14 mouse cellular contexts compared by ENCODE assay signal in genomic region chr15:84104626-84105025, GRCm38 (mm10). TPM values are rescaled to one million over a fixed set of nuclear protein-coding genes. Genes with fewer than 3 reads are reported as not detected.
DNase-seq lines count a peak whose midpoint lies in the region; ATAC-seq and TF ChIP-seq lines count a peak whose summit lies in the region.
"Had no signal": no experiment of that assay in that cellular context is flagged by ENCODE, and none has a peak within 500 bp of the region (broad histone marks: within the 10 kb centered on the region; RNA-seq: fewer than 3 reads in every experiment).

No protein-coding gene starts in this region.

- no peak for ATAC-seq in embryonic facial prominence, embryonic 12.5 days (ENCODE audit: insufficient number of reproducible peaks, insufficient read depth, low FRiP score, low TSS enrichment)
- ATAC-seq in hindbrain, embryonic 15.5 days (ENCODE audit: low FRiP score, low read depth): no peak
- no peak for ATAC-seq in neural tube, embryonic 12.5 days (ENCODE audit: low FRiP score, low read depth)

- no peaks in the 10 kb centered on the region for H3K36me3 ChIP-seq in embryonic facial prominence, embryonic 12.5 days
- no peaks in the 10 kb centered on the region for H3K36me3 ChIP-seq in hindbrain, embryonic 15.5 days
- H3K36me3 ChIP-seq in neural tube, embryonic 12.5 days: no peaks in the 10 kb centered on the region

- no peak overlapping the region for H3K9ac ChIP-seq in embryonic facial prominence, embryonic 12.5 days
- peak overlapping the region; percentile 74 for H3K9ac ChIP-seq in hindbrain, embryonic 15.5 days
- no peak overlapping the region for H3K9ac ChIP-seq in neural tube, embryonic 12.5 days

- H3K27ac ChIP-seq in left cerebral cortex, adult 2 months: peak overlapping the region; percentile 95
- H3K27ac ChIP-seq in embryonic facial prominence, embryonic 12.5 days: no peak overlapping the region
- H3K27ac ChIP-seq in hindbrain, embryonic 15.5 days (replicated peaks): no peak overlapping the region
- H3K27ac ChIP-seq in neural tube, embryonic 12.5 days: no peak overlapping the region

- H3K4me2 ChIP-seq in embryonic facial prominence, embryonic 12.5 days (replicated peaks): peak overlapping the region; percentile 94
- peak overlapping the region; percentile 60 for H3K4me2 ChIP-seq in hindbrain, embryonic 15.5 days
- peak overlapping the region; percentile 85 for H3K4me2 ChIP-seq in neural tube, embryonic 12.5 days (replicated peaks)

- peaks cover 49% of the 10 kb centered on the region for H3K27me3 ChIP-seq in embryonic facial prominence, embryonic 12.5 days
- H3K27me3 ChIP-seq in hindbrain, embryonic 15.5 days: 0 out of 2 replicates have a peak, but pooled peaks cover 4% of the 10 kb centered on the region
- H3K27me3 ChIP-seq in neural tube, embryonic 12.5 days (replicated peaks): peaks cover 44% of the 10 kb centered on the region

- peak overlapping the region; percentile 87 for H3K4me3 ChIP-seq in left cerebral cortex, adult 2 months
- peak overlapping the region; percentile 53 for H3K4me3 ChIP-seq in embryonic facial prominence, embryonic 12.5 days
- H3K4me3 ChIP-seq in hindbrain, embryonic 15.5 days: peak overlapping the region; percentile 79
- peak overlapping the region; percentile 51 for H3K4me3 ChIP-seq in neural tube, embryonic 12.5 days

- intact Hi-C loops in left cerebral cortex, adult 2 months (cut with DNase I): no loop called here
- intact Hi-C loops in left cerebral cortex, postnatal 25 days (cut with DNase I): loop anchor here (1.0 to 5.0 kb wide), 2 partner anchors 25 to 63 kb away; partner anchors contain the start of gene Pnpla3
- intact Hi-C loops in left cerebral cortex, postnatal 4 days (cut with DNase I): no loop called here

- DNase-seq in left cerebral cortex, adult 2 months (ENCODE audit: extremely low spot score in 1 of 2, low spot score in 2 of 2): no peak
- DNase-seq in left cerebral cortex, postnatal 25 days (ENCODE audit: low spot score in 2 of 2): no peak
- DNase-seq in gastrocnemius, postnatal 25 days: no peak
- no peak for DNase-seq in left cerebral cortex, postnatal 4 days
- no peak for DNase-seq in spleen, postnatal 36 days (ENCODE audit: low spot score in 2 of 2)
- DNase-seq: heart, adult 11 months; kidney, adult 8-10 months; right cerebral cortex, adult 18-20 months had no signal

- 76% methylated on average over 7 of the region's 7 CpGs for WGBS in embryonic facial prominence, embryonic 12.5 days
- WGBS in hindbrain, embryonic 15.5 days: 84% methylated on average over 7 of the region's 7 CpGs
- WGBS in neural tube, embryonic 12.5 days: 87% methylated on average over 7 of the region's 7 CpGs

- peaks cover 11% of the 10 kb centered on the region; the same call in 1 of the 2 replicates for H3K4me1 ChIP-seq in embryonic facial prominence, embryonic 12.5 days
- H3K4me1 ChIP-seq in hindbrain, embryonic 15.5 days (replicated peaks): peaks cover 42% of the 10 kb centered on the region
- H3K4me1 ChIP-seq in neural tube, embryonic 12.5 days: no peaks in the 10 kb centered on the region

- TF ChIP-seq CTCF in left cerebral cortex, adult 2 months (IDR thresholded peaks at IDR 0.05): no peak

- no peaks in the 10 kb centered on the region for H3K9me3 ChIP-seq in embryonic facial prominence, embryonic 12.5 days
- H3K9me3 ChIP-seq in hindbrain, embryonic 15.5 days: no peaks in the 10 kb centered on the region
- H3K9me3 ChIP-seq in neural tube, embryonic 12.5 days: no peaks in the 10 kb centered on the region

RNA-seq across cellular contexts. Expression of gene Sult4a1, which starts 0.9 kb away (rescaled TPM):
- 100 to 1,000 TPM; 434 to 449 TPM for total RNA-seq in left cerebral cortex, adult 2 months (2021)
- 100 to 1,000 TPM; 423 to 434 TPM for total RNA-seq in left cerebral cortex, postnatal 25 days (2021)
- 13.1 and 15.3 TPM in 2 replicates for polyA plus RNA-seq in embryonic facial prominence, embryonic 12.5 days (2016; fragmentation: Nextera tagmentation; extraction: Ambion mirVana)
- polyA plus RNA-seq in hindbrain, embryonic 15.5 days (2015; fragmentation: Nextera tagmentation; extraction: Ambion mirVana): 109 and 120 TPM in 2 replicates
- polyA plus RNA-seq in neural tube, embryonic 12.5 days (2016; fragmentation: Nextera tagmentation; extraction: Ambion mirVana): 42.9 and 46.7 TPM in 2 replicates
- total RNA-seq in gastrocnemius, postnatal 25 days (2021): not detected
- 100 to 1,000 TPM; 171 to 184 TPM for total RNA-seq in left cerebral cortex, postnatal 4 days (2021)
- total RNA-seq: CH12.LX; common myeloid progenitor, adult 5-6 weeks had no signal

RNA-seq across cellular contexts. Expression of gene Pnpla5, which starts 18.3 kb away (rescaled TPM):
- not detected for total RNA-seq in left cerebral cortex, adult 2 months (2021)
- not detected for total RNA-seq in left cerebral cortex, postnatal 25 days (2021)
- polyA plus RNA-seq in embryonic facial prominence, embryonic 12.5 days (2016; fragmentation: Nextera tagmentation; extraction: Ambion mirVana): not detected in 2 replicates
- not detected in 2 replicates for polyA plus RNA-seq in hindbrain, embryonic 15.5 days (2015; fragmentation: Nextera tagmentation; extraction: Ambion mirVana)
- polyA plus RNA-seq in neural tube, embryonic 12.5 days (2016; fragmentation: Nextera tagmentation; extraction: Ambion mirVana): not detected in 2 replicates
- not detected for total RNA-seq in gastrocnemius, postnatal 25 days (2021)
- not detected for total RNA-seq in left cerebral cortex, postnatal 4 days (2021)
- total RNA-seq: CH12.LX; common myeloid progenitor, adult 5-6 weeks; left cerebral cortex, postnatal 14 days had no signal

RNA-seq across cellular contexts. Expression of gene Efcab6, which starts 39.4 kb away (rescaled TPM):
- 10 to 100 TPM; 16.7 to 17.5 TPM for total RNA-seq in left cerebral cortex, adult 2 months (2021)
- total RNA-seq in left cerebral cortex, postnatal 25 days (2021): 10 to 100 TPM; 16.4 to 17.2 TPM
- 0.20 and 0.45 TPM in 2 replicates for polyA plus RNA-seq in embryonic facial prominence, embryonic 12.5 days (2016; fragmentation: Nextera tagmentation; extraction: Ambion mirVana)
- 0.45 and 0.52 TPM in 2 replicates for polyA plus RNA-seq in hindbrain, embryonic 15.5 days (2015; fragmentation: Nextera tagmentation; extraction: Ambion mirVana)
- polyA plus RNA-seq in neural tube, embryonic 12.5 days (2016; fragmentation: Nextera tagmentation; extraction: Ambion mirVana): 0.41 and 0.46 TPM in 2 replicates
- 1 to 10 TPM; 3.3 to 5.1 TPM for total RNA-seq in gastrocnemius, postnatal 25 days (2021)
- total RNA-seq in left cerebral cortex, postnatal 4 days (2021): 10 to 100 TPM; 20.4 to 24.1 TPM
- total RNA-seq: CH12.LX; common myeloid progenitor, adult 5-6 weeks had no signal

Comparison
In these comparisons a context has a peak if more than half of its experiments do, and no peak if none do; other contexts are left out.
1. RNA of gene Sult4a1, which starts 0.9 kb away (total RNA-seq): 434 to 449 TPM in left cerebral cortex, adult 2 months, 423 to 434 TPM in left cerebral cortex, postnatal 25 days and 171 to 184 TPM in left cerebral cortex, postnatal 4 days; not detected in gastrocnemius, postnatal 25 days; every median in the first group is over 100 times any median in the second.
2. Peak in every context shown above with its lines, with median percentiles within 50 percentile points of each other: H3K4me3 ChIP-seq and H3K4me2 ChIP-seq.